Mouse (Mus musculus): ENCODE data around the gene Gpc6.

Gpc6 gene

DNA sequence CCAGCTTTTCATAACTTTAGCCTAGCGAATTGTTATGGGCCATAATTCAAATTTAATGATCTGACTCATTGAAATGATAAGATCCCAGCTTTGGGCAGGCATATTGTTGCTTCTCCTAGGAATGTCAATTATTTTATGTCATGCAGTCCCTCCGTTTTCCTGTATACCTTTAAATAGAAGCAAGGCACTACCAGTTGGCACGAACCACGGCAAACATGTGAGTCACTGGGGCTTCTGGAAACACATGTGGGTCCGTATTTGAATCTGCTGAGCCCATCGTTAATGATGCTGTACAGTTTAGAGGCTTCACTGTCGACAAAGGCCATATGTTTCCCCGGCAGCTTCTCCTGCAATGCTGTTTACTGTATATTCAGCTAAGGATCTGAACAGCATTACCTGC is 594.5 kb downstream of the Gpc6 start:
- no peaks in the 10 kb centered on the region for H3K36me3 ChIP-seq (ENCODE audit: control insufficient read depth, insufficient read depth, low read length, poor library complexity, severe bottlenecking)
- DNase-seq (ENCODE audit: low read depth, low spot score) = no peak

DNA sequence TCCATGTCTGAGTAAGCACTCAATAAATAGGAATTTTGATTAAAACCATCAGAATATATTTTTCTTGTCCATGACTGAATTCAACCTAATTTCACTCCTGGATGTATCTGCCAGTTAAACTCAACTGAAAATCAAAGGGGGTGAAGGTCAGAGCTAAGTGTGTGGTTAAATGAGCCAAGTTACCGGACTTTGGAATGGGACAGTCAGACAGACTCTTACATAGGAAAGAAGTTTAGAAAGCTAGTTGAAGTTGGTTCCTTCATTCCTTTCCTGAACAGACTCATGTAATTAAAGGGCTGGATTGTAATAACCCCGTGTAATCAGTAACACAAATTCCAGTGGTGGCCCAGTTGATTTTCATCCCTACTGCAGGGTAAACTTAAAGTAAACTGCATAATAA is 595.6 kb downstream of the Gpc6 start:
- Histone ChIP-seq H3K36me3 (ENCODE audit: control insufficient read depth, insufficient read depth, low read length, poor library complexity, severe bottlenecking) (no peaks in the 10 kb centered on the region), H3K27me3 (ENCODE audit: control insufficient read depth, insufficient read depth, low read length, poor library complexity, severe bottlenecking) (no peaks in the 10 kb centered on the region)
- DNase-seq (ENCODE audit: low read depth, low spot score) = no peak

More for the DNA sequence above, 594.5 kb downstream of the Gpc6 start:
- H3K27me3 ChIP-seq (ENCODE audit: control insufficient read depth, insufficient read depth, low read length, poor library complexity, severe bottlenecking) = no peaks in the 10 kb centered on the region

GRCm38 (mm10) chr14:117525133-117525532 is 600.0 kb downstream of the Gpc6 start:
- H3K36me3 ChIP-seq (ENCODE audit: control insufficient read depth, insufficient read depth, low read length, poor library complexity, severe bottlenecking) = no peaks in the 10 kb centered on the region

DNA sequence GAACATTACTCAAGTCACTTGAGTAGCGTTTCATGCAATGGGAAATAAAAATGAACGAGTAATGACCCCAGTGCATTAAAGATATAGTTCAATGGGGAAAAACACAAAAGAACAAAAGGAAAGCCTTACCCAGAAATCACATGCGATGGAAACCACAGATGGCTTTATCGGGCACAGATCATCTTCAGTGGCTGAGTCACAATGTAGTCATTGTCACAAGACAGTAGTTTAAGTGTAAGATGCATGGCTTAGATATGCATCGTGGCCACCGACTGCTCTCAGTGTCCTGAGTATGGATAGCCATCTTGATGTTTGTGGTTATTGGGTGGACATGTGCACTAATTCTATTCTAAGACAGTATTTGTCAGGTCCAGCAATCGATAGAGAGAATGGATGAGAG is 601.9 kb downstream of the Gpc6 start:
- H3K36me3 ChIP-seq (ENCODE audit: control insufficient read depth, insufficient read depth, low read length, poor library complexity, severe bottlenecking) = no peaks in the 10 kb centered on the region
- DNase-seq (ENCODE audit: low read depth, low spot score) = no peak
- H3K27me3 ChIP-seq (ENCODE audit: control insufficient read depth, insufficient read depth, low read length, poor library complexity, severe bottlenecking) = no peaks in the 10 kb centered on the region

More at GRCm38 (mm10) chr14:117525133-117525532, 600.0 kb downstream of the Gpc6 start:
- DNase-seq (ENCODE audit: low read depth, low spot score) = no peak
- no peaks in the 10 kb centered on the region for H3K27me3 ChIP-seq (ENCODE audit: control insufficient read depth, insufficient read depth, low read length, poor library complexity, severe bottlenecking)

GRCm38 (mm10) chr14:117529439-117529838 is 604.3 kb downstream of the Gpc6 start:
- Histone ChIP-seq H3K36me3 (ENCODE audit: control insufficient read depth, insufficient read depth, low read length, poor library complexity, severe bottlenecking) (no peaks in the 10 kb centered on the region), H3K27me3 (ENCODE audit: control insufficient read depth, insufficient read depth, low read length, poor library complexity, severe bottlenecking) (no peaks in the 10 kb centered on the region)
- no peak for DNase-seq (ENCODE audit: low read depth, low spot score)

- no peak for DNase-seq (ENCODE audit: low read depth, low spot score)
- no peaks in the 10 kb centered on the region for H3K36me3 ChIP-seq (ENCODE audit: control insufficient read depth, insufficient read depth, low read length, poor library complexity, severe bottlenecking)
- no peaks in the 10 kb centered on the region for H3K27me3 ChIP-seq (ENCODE audit: control insufficient read depth, insufficient read depth, low read length, poor library complexity, severe bottlenecking)
Observed at GRCm38 (mm10) chr14:117552776-117553175, 627.7 kb downstream of the Gpc6 start.

- no peak for DNase-seq (ENCODE audit: low read depth, low spot score)
Observed at GRCm38 (mm10) chr14:117556715-117557320, 631.7 kb downstream of the Gpc6 start.

GRCm38 (mm10) chr14:117562146-117562545 is 637.0 kb downstream of the Gpc6 start:
- Histone ChIP-seq H3K36me3 (ENCODE audit: control insufficient read depth, insufficient read depth, low read length, poor library complexity, severe bottlenecking) (no peaks in the 10 kb centered on the region), H3K27me3 (ENCODE audit: control insufficient read depth, insufficient read depth, low read length, poor library complexity, severe bottlenecking) (no peaks in the 10 kb centered on the region)
- no peak for DNase-seq (ENCODE audit: low read depth, low spot score)

More at GRCm38 (mm10) chr14:117556715-117557320, 631.7 kb downstream of the Gpc6 start:
- no peaks in the 10 kb centered on the region for H3K27me3 ChIP-seq (ENCODE audit: control insufficient read depth, insufficient read depth, low read length, poor library complexity, severe bottlenecking)
- no peaks in the 10 kb centered on the region for H3K36me3 ChIP-seq (ENCODE audit: control insufficient read depth, insufficient read depth, low read length, poor library complexity, severe bottlenecking)

DNA sequence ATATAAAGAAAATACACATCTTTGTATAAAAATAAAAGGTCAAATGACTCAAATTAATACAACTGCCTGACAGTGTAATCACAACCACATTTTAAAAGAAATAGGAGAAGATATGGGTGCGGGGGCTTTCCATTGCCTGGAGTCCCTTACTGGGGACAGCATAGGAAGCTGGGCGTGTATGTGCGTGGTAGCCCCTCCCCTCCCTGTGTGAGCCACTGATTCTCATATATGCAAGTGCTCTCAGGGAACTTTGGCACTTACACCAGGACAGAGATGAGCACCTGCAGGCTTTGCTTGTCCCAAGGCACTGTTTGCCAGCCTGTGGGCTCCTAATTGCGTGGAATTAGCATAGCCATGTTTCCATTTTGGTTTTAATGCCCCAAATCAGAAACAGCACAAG is 644.2 kb downstream of the Gpc6 start:
- Histone ChIP-seq H3K36me3 (ENCODE audit: control insufficient read depth, insufficient read depth, low read length, poor library complexity, severe bottlenecking) (no peaks in the 10 kb centered on the region), H3K27me3 (ENCODE audit: control insufficient read depth, insufficient read depth, low read length, poor library complexity, severe bottlenecking) (no peaks in the 10 kb centered on the region)
- no peak for DNase-seq (ENCODE audit: low read depth, low spot score)

GRCm38 (mm10) chr14:117572213-117572612 is 647.1 kb downstream of the Gpc6 start:
- H3K36me3 ChIP-seq (ENCODE audit: control insufficient read depth, insufficient read depth, low read length, poor library complexity, severe bottlenecking) = no peaks in the 10 kb centered on the region
- H3K27me3 ChIP-seq (ENCODE audit: control insufficient read depth, insufficient read depth, low read length, poor library complexity, severe bottlenecking) = no peaks in the 10 kb centered on the region
- DNase-seq (ENCODE audit: low read depth, low spot score) = no peak

DNA sequence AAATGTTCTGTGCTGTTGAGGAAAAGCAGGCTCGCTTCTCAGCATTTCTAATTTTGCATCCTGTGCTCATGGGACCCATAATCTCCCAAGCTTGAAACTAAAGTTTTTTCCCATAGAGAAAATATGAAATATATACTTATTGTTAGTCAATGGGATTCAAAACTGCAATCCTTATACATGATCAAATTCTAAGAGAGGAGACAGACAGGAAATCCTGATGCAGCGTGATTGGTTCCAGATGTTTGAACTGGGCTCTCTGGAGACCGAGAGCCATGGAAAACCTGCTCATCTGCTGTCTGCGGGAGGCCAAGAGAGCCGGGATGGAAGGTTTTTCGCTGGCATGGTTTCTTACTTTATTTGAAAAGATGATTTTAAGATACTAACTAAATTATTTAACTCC is 649.1 kb downstream of the Gpc6 start:
- DNase-seq (ENCODE audit: low read depth, low spot score) = no peak
- Histone ChIP-seq H3K27me3 (ENCODE audit: control insufficient read depth, insufficient read depth, low read length, poor library complexity, severe bottlenecking) (no peaks in the 10 kb centered on the region), H3K36me3 (ENCODE audit: control insufficient read depth, insufficient read depth, low read length, poor library complexity, severe bottlenecking) (no peaks in the 10 kb centered on the region)

DNA sequence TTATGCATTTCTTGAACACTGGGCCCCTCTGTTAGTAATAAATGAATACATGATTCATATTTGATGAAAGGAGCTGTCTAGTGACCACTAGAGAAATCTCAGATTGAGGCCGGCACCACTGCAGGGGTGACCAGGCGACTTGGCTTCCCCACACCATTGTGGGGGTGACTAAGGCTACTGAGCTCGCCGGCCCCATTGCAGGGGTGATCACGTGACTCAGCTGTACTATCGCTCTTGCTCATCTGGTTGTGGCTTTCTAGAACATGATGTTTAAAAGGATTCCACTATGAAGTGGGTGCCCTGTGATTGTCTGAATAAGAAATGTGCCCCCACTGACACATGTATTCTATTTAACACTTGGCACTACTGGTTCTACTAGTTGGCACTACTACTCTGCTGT is 656.6 kb downstream of the Gpc6 start:
- Histone ChIP-seq H3K36me3 (ENCODE audit: control insufficient read depth, insufficient read depth, low read length, poor library complexity, severe bottlenecking) (no peaks in the 10 kb centered on the region), H3K27me3 (ENCODE audit: control insufficient read depth, insufficient read depth, low read length, poor library complexity, severe bottlenecking) (no peaks in the 10 kb centered on the region)
- no peak for DNase-seq (ENCODE audit: low read depth, low spot score)

DNA sequence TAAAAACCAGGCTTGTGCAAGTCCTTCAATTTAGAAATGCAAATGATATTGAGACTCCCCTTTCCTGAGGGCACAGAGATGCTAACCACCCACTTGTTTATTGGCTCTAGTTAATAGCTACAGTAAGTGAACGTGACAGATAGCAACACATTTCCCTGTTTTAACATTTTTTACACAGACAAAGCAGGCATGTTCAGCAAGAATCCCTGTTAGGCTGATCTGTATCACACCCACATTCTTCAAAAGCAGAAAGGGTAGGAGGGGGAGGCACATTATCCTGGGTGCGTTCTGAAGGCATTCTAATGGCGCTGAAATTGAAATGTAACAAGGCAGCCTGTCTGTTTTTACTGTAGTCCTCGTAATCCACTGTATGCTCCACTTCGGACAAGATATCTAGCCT is 674.6 kb downstream of the Gpc6 start:
- DNase-seq (ENCODE audit: low read depth, low spot score) = no peak
- H3K36me3 ChIP-seq (ENCODE audit: control insufficient read depth, insufficient read depth, low read length, poor library complexity, severe bottlenecking) = no peaks in the 10 kb centered on the region
- H3K27me3 ChIP-seq (ENCODE audit: control insufficient read depth, insufficient read depth, low read length, poor library complexity, severe bottlenecking) = no peaks in the 10 kb centered on the region

- H3K36me3 ChIP-seq (ENCODE audit: control insufficient read depth, insufficient read depth, low read length, poor library complexity, severe bottlenecking) = no peaks in the 10 kb centered on the region
- DNase-seq (ENCODE audit: low read depth, low spot score) = no peak
- H3K27me3 ChIP-seq (ENCODE audit: control insufficient read depth, insufficient read depth, low read length, poor library complexity, severe bottlenecking) = no peaks in the 10 kb centered on the region
Observed at GRCm38 (mm10) chr14:117603837-117604236, 678.7 kb downstream of the Gpc6 start.

GRCm38 (mm10) chr14:117605750-117606149 is 680.6 kb downstream of the Gpc6 start:
- Histone ChIP-seq H3K36me3 (ENCODE audit: control insufficient read depth, insufficient read depth, low read length, poor library complexity, severe bottlenecking) (no peaks in the 10 kb centered on the region), H3K27me3 (ENCODE audit: control insufficient read depth, insufficient read depth, low read length, poor library complexity, severe bottlenecking) (no peaks in the 10 kb centered on the region)
- DNase-seq (ENCODE audit: low read depth, low spot score) = no peak

- no peaks in the 10 kb centered on the region for H3K36me3 ChIP-seq (ENCODE audit: control insufficient read depth, insufficient read depth, low read length, poor library complexity, severe bottlenecking)
- no peaks in the 10 kb centered on the region for H3K27me3 ChIP-seq (ENCODE audit: control insufficient read depth, insufficient read depth, low read length, poor library complexity, severe bottlenecking)
- no peak for DNase-seq (ENCODE audit: low read depth, low spot score)
Observed at GRCm38 (mm10) chr14:117611113-117611512, 686.0 kb downstream of the Gpc6 start.

All from splenic B cell, adult 2 months (primary cell).